Mouse (Mus musculus) heart, postnatal 10 days (tissue): ENCODE results near the gene Ip6k3. TPM values are rescaled to one million over a fixed set of nuclear protein-coding genes. Genes with fewer than 3 reads are reported as not detected.

Experiments used
- DNase-seq, 2 experiments: peaks; one replicate each; pipeline ENCODE4 v3.0.0; 2021
- intact Hi-C: fragments of 180-260 bp; cut with DNase I; formaldehyde crosslinking; loops from one replicate; pipeline ENCODE4 v1.15.1; 2025
- total RNA-seq, 2 experiments: library from RNA; stranded (reverse); gene quantifications; 2 replicates each; pipeline ENCODE4 v1.2.3; 2021

Gene Ip6k3
- total RNA-seq, 2 experiments from 2014 or later = 9.2 to 10.0 TPM

DNA sequence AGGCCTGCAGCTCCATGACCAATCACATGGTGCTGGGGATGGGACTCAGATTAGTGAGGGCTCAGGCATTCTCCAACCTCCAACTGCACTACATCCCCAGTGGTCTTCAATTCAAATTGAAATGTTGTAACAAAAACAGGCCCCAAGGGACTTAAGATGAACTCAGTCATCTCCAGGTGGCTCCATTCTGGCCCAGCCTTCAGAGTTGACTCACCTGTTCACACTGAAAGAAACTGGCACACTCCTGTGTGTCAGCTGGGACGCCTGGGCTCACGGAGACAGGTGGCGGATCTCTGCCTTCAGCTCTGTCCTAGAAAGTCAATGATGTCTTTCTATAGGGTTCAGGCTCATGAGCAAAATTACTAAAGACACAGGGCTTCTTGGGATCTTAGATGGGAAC is 18.5 kb upstream of the Ip6k3 start:
- no peak for DNase-seq
- intact Hi-C loops = no loop called here

DNA sequence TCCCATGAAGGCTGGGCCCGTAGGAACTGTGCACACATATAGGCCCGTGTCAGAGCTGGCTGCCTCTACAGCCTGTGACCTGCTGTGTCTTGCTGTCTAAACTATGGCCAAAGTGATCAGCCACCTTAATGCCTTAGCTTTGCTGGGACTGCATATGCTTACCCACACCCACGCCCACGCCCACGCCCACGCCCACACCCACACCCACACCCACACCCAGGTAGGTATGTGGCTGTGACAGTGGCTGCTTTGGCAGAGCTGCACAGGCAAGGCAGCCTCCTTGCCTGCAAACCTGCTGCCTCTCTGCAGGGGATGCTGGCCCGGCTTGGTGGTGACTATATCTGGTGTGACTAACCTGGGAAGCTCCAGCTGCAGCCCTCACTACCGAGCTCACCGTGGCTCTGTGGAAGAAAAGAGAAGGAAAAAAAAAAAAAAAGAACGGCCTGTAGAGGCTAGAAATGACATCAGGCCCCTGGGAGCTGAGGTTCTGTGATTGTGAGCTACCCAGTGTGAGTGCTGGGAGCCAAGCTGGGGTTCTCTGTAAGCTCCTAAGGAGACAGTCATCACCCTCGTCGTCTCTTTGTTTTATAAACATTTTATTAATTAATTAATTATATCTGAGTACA is 16.2 kb upstream of the Ip6k3 start:
- no peak for DNase-seq
- intact Hi-C loops = loop anchor here (5.0 kb wide), 1 partner anchor 151 kb away; no protein-coding TSS in a partner anchor

DNA sequence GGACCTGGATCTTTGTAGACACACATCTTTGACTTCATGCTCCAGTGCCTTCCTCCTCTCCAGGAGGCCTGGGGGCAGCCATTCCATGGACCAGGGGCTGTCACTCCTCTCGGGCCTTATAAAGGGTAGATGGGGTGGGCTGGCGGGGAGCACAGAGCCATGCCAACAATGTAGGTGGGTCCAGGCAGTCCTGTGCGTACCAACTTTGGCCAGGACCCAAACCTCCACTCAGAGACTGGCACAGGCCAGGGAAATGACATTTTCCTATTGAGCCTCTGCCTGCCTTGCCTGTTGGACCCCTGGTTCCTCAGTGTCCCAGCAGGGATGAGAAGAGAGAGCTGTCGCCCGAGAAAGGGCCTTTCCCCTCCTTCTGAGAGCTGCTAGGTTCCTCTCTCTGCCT is 14.8 kb upstream of the Ip6k3 start:
- intact Hi-C loops = loop anchor here (5.0 kb wide), 1 partner anchor 150 kb away; no protein-coding TSS in a partner anchor
- no peak for DNase-seq

DNA sequence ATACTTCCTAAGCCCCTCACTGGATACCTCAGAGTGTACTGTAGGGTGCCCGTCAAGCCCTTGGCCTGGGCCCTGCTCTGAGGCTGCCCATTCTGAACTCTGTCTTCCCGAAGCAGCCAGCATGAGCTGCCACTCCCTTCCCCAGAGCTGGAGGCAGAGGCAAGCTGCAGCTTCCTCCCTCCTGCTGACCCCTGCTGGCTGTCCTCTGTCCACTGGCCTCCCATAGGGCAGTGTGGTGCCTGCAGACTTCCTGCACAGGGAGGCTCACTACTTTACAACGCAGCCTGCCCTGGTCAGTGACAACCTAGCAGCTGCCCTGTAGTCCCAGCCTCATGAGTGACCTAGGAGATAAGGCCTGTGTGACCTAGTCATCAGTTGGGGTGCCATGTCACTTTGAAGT is 14.1 kb upstream of the Ip6k3 start:
- peak; percentile 67 to 69 for DNase-seq
- intact Hi-C loops = loop anchor here (2.0 to 5.0 kb wide), 3 partner anchors 15 to 149 kb away; partner anchors contain the start of gene Ip6k3

DNA sequence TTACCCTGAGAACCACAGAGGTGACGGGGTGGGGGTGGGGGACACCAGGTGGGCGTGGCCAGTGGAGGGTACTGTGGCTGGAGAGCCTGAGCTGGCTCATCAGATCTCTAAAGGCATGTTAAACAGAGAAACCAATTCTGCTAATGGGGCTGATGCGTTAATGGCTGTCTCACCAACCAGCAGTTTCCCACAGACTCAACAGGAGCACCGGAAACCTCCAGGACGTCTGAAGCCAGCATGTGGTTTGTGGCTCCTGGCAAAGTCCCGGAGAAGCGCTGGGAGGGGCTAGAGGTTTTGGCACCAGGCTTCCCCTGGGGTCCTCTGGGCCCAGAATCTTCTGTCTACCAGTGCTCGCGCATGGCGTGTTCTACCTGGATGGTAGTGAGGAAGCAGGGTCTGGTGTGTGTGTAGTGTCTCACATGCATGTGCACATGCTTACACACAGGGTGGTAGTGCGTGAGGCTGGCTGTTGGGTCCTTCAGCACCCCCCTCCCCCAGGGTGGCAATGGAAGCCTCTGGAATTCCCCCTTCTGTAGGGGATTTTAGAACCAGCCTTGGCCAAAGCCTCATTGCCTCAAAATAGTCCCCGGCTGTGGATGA is 12.2 kb upstream of the Ip6k3 start:
- intact Hi-C loops = loop anchor here (2.0 to 5.0 kb wide), 3 partner anchors 13 to 147 kb away; partner anchors contain the start of gene Ip6k3
- DNase-seq = no peak

DNA sequence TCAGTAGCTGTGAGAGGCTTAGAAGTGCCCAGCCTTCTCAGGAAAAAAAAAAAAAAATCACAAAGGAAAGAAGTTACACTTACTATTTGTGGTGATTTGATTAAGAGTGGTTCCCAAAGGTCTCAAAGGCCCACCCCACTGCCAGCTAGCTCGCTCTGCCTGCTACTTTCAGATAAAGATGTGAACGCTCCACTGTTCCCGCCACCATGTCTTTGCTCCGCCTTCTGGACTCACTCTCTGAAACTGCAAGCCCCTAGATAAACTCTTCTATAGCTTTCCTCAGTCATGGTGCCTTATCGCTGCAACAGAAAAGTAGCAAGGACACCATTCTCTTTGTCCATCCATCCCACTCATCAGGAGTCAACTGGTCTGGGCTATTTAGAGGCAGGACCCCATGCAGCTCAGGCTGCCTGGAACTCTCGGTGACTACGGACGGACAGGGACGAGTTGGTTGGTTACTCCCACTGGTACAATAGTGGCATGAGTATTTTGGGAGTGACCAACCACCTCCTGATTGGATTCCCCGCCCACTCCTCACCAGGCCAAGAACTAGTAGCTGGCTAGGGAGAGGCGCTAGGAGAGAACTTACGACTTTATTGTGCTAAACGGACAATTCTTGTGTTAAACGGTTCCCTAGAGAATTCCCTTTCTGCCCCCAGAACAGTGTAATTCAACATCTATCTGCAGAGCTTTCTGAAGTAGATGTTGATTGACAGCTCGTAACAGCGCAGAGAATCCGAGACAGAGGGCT is 11.0 kb upstream of the Ip6k3 start:
- intact Hi-C loops = no loop called here
- no peak for DNase-seq

DNA sequence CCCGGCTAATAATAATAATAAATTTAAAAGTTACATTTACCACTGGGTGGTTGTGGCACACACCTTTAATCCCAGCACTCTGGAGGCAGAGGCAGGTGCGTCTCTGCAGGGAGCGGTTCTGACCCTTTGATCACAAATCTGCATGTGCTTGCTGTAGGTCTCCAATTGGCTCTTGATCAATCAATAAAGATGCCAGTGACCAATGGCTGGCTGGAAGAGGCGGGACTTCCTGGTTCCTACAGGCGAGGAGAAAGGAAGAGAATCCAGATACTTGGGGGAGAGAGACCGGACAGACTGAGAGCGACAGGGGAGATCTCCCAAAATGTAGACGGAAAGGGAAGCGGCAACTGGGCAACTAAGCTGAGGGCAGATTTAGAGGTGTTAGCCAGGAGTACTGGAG is 10.4 kb upstream of the Ip6k3 start:
- no peak for DNase-seq
- intact Hi-C loops = no loop called here

DNA sequence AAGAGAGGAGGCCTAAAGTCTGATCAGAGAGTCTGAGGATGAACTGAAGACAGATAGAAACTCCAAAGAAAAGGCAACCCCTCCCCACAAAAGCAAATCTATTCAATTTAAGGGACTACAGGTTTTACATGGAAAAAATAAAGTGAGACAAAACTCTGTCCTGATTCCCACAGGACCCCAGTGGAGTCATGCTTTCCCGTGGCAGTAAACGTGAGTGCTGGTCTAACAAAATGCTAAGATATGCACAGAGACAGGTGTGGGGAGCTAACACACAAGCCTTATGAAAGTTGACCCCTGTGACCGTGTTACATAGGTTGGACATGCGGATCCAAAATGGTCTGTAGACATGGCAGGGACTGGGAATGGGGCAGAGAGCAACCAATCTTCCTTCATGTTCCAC is 9.2 kb upstream of the Ip6k3 start:
- intact Hi-C loops = no loop called here

DNA sequence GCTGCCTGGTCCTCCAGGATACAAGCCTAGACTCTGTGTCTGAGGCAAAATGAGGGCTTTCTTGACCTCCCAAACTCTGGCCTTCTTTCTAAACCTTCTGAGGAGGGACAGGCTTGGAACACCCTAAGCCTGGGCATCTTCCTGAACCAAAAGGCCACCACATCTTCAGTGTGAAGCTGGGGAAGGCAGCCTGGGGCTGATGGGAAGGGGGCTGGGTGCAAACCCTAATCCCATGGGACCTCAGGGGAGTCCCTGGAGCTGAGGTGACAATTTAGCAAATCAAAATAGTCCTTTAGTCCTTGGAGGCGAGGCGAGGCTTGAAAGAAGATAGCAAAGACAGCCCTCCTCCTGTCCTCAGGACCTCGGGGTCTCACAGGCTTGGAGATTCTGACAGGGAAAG is 8.7 kb upstream of the Ip6k3 start:
- intact Hi-C loops = no loop called here
- no peak for DNase-seq

More for the DNA sequence above, 9.2 kb upstream of the Ip6k3 start:
- DNase-seq = no peak

DNA sequence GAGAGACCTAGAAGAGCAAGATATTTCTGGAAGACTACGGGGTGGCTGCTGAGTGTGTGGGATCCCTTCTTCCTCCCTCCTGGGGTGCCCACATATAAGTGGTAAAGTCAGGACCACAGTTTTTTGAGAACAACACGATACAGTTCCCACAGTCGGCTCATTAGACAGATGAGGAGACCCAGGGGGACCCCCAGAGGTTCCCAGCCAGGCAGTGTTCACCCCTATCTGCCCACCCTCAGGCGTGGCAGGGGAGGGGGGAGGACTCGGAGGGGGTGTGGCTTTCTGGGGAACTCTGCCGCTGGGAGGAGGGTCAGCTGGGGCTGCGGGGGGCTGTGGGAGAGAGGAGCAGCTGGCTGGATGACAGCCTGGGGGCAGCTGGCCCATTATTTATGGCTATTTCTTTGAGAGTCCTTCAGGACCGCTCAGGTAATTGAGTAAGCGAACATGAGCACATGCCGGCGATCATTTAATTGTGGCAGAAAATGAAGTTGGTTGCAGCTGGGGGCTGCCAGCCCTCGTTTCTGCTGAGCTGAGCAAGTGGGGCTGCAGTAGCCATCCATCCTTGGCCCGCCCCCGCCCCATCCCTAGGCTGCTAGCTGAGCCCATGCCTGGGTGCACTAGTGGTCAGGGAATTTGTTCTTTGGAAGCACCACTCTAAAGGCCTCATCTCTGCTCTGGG is 7.7 kb upstream of the Ip6k3 start:
- DNase-seq = no peak
- intact Hi-C loops = no loop called here

DNA sequence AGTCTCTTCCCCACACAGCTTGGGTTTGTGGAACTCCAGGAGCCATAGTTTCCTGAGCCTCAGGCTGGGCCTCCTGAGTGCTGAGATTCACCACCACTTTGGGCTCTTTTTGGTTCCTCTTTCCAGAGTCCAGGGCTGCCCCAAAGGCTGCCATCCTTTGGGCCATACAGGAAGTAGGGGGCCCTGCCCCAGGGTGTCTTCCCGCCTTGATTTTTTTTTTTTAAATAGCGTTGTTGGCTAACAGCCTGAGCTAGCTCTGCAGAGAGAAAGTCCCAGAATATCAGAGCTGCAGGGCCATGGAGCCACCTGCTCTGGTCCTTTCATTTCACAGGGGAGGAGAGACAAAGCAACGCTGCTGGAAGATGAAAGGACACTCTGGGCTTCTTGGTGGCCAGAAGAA is 6.1 kb upstream of the Ip6k3 start:
- DNase-seq = no peak
- intact Hi-C loops = no loop called here

DNA sequence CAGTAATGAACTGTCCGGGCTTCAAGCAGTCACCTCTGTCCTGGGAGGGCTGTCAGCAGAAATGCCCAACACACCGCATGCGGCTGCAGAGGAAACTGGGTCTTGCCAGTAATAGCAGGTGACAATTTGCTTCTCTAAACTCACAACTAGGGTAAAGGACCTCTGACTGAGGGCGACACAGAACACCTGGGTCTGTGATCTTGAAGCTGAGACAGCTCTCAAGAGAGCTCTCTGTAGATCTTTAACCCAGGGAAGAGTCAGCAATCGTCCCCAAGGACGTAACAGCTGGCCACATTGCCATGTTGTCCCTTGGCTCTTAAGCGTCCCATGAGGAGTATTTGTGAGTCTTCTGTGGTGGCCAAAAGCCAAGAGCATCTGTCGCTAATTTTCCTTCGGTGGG is 4.9 kb upstream of the Ip6k3 start:
- DNase-seq = no peak
- intact Hi-C loops = no loop called here

DNA sequence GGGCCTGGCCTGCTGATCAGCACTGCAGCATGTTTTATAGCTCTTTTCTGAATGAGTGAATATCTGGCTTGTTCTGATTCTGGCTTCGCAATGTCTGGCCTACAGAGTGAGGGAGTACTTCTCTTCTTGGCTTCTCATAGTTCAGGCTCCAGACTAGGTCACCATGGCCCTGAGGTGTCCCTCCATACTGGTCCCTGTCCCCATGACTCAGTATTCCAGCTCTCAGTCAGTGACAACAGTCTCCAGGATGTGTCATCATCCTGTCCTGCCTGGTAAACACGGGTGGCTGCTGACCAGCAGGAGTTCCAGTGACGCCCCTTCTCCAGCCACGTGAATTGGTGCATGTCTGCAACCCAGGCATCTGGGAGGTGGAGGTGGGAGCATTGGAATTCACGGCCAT is 3.5 kb upstream of the Ip6k3 start:
- DNase-seq = no peak

DNA sequence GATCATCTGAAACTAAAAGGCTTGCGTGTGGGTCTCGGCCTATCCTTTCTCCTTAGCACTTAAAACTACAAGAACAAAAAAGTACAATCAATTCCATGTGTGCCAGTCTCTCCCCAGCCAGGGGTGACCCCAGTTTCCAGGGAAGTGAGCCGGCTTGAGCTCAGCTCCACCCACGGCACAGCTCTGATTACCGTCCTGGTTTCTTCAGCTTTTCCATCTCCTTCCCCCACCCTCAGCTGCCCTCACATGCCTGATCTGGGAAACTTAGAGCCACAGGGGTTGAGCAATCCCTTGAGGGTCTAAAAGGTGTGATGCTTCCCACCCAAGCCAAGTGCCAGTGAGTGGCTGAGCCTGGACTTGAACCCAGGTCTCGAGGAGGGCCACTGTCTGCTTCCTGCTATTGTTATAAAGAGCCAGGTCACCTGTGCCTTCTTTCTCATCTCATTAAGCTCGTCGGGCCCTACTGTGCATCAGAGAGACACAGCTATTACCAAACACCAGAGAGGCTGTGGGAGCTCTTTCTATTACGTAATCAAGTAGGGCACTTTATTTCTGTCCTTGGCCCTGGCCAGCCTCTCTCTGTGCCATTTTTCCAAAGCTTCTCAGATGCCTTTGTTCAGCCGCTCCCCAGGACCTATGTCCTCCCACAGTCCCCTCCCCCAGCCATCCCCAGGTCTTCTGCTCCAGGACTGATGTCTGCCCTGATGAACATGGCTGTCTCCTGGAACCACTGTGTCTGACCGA is 2.5 kb upstream of the Ip6k3 start:
- intact Hi-C loops = no loop called here
- DNase-seq = no peak

More for the DNA sequence above, 3.5 kb upstream of the Ip6k3 start:
- intact Hi-C loops = no loop called here

DNA sequence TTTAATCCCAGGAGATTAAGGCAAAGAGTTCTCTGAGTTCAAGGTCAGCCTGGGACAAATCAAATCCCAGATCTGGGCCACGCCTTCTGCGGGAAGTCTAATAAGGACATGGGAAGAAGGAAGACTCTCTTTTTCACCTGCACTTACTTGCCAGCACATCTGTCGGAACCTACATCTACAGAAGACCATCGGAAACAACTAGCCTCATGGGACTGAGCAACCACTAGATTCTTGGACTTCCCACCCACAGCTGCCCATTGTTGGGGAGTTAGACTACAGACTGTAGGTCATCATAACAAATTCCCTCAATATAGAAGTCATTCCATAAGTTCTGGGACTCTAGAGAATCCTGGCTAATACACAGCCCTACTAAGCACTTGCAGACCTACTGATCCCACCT is 974 bp upstream of the Ip6k3 start:
- intact Hi-C loops = no loop called here
- DNase-seq = no peak

DNA sequence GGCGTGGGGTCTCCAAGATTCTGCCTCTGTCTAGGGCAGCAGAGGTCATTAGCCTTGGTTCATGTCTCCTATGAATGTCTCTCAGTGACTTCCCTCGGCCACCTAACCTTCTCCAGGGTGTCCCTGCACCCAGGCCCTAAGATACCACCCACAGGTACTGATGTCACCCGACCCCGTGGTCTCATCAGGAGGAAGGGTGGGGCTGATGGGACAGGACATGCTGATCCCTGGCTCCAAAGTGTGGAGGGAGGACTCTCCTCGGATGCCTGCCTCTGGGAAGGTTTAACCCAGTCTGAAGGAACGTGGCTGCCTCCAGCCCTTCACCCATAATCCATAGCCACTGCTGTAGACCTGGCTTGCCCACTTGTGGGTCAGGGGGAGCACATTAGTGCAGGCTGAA is 694 bp downstream of the Ip6k3 start:
- intact Hi-C loops = loop anchor here (2.0 kb wide), 1 partner anchor 14 kb away; no protein-coding TSS in a partner anchor
- no peak for DNase-seq

DNA sequence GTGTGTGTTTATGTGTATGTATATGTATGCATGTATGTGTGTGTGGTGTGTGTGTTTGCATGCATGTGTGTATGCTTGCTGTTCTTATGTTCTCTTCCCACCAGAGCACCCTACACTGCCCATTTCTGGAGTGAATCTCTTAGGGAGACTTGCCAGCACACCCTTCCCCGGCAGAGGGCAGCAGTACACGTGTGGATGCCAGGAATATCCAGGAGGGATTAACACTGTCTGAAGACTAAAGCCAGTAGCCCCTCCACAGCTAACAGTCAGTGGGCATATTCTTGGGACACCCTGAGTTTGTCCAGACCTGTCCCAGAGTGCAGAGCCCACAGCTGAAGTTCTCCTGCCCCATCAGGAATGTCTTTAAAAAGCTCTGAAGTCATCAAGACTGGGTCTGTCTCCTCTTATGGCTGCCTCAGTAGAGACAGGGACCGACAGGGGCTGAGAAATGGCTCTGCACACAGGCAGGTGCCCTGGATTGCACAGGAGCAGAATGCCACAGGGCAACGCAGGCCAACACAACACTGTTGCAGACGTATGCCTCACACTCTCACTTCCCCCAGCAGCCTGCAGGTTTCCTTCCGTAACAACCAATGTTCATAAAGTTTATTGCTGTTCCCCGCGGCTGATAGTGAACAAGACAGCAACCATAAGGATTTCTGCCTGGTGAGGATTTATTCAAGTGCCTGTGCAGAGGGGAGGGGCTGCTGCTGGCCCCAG is 2.4 kb downstream of the Ip6k3 start:
- DNase-seq = peak; percentile 52 to 79
- intact Hi-C loops = no loop called here

DNA sequence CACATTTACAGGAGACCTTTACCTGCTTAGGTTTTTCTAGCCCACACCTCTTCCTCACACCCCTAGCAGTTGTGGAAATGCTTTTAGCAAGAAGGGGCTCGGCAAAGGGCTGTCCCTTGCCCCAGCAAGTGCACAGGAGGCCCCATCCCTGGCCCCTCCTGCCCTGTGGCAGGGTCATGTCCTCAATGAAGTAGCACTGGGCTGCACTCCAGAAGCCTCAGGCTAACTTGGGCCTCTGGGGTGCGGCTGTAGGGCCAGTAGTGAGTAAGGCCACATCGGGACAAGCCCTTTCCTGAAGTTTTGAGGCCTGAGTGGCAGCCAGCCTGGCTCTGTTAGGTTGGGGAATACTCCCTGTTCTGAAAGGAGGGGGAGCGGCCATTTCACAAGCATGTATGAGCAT is 6.7 kb downstream of the Ip6k3 start:
- peak; percentile 90 to 91 for DNase-seq
- intact Hi-C loops = no loop called here

DNA sequence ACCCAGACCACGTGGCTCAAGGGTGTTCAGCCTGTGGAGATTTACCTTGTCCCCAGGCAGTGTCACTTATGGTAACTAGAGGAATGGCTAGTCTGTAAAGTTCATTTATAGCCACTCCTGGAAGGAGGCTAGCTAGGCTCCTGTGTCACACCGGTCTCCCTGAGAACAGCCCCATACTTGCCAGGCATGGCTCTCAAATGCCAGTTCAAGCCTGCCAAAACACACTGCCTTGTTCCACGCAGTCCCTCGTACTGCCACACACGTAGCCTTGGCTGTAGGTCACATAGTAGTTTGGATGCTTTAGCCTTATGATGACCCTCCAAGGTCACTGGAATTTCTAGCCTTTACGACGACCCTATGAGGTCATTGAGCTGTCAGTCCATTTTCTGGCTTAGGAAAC is 8.4 kb downstream of the Ip6k3 start:
- intact Hi-C loops = no loop called here
- DNase-seq = no peak

DNA sequence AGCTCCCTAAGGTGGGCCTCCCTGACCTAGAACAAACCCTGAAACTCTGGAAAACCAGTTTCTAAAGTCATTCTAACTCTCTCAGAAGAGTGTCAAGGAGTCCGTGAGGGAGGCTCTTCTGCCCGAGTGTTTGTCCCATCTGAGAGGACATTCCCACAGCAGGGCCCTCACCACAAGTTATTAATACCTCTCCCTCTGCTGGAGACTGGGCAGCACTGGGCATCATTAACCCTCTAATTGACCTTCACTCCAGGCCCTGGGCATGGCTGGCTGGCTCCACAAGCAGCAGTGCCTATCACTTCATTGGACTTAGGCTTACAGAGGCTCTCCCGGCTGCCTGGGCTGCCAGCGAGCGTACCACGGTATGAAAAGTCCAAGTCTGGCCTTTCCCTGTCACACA is 9.2 kb downstream of the Ip6k3 start:
- DNase-seq = peak; percentile 66 to 70
- intact Hi-C loops = no loop called here
